Mouse (Mus musculus): ENCODE results near the gene Slc25a18.

The Slc25a18 gene

GRCm38 (mm10) chr6:120773149-120773628, at the start of gene Slc25a18:
Gene Slc25a18 (plus strand): TSS chr6:120773578.
- no peak for DNase-seq

- DNase-seq: no peak
Observed at GRCm38 (mm10) chr6:120725986-120726385, 47.4 kb upstream of the Slc25a18 start.

- DNase-seq: no peak
Observed at GRCm38 (mm10) chr6:120736011-120736410, 37.4 kb upstream of the Slc25a18 start.

DNA sequence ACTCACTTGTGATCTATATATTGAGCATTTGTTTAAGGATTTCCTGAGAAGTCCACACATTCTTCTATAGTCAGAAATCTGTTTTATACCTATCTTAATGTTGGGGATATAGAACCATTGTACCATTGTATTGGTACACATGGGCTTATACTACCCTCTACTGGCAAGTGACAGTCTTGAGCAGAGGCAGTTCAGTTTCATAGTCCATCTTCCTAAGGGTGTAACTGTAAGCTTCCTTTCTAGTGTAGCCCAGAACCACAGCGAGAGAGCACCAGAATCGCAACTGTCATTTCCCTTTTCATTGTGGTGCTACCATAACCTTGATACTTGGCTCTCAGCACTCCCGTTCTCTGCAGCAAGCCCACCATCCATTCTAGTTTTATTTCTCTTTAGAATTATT, 36.8 kb upstream of the Slc25a18 start:
- peak in 1 of 2 experiments; percentile 9 for DNase-seq

- DNase-seq: no peak
Observed at GRCm38 (mm10) chr6:120743130-120743529, 30.2 kb upstream of the Slc25a18 start.

DNA sequence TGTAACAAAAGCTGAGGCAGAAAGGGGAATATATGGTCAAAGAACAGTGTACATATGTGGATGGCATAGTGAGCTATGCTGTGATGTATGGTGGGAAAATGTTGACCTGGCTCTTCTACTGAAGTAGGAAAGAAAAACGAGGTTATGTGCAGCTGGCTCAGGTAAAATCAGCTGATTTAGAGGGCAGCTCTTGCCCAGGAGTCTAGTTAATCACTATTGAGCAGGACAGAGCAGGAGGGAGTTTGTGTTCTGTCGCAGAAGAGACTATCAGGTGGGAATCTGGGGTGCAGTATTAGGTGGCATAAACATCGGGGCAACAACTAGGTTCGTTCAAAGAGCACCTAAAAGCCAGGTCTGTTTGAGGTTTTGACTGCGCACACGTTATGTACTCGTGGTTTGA, 29.1 kb upstream of the Slc25a18 start:
- DNase-seq: no peak

- no peak for DNase-seq
Observed at GRCm38 (mm10) chr6:120746416-120746815, 27.0 kb upstream of the Slc25a18 start.

- no peak for DNase-seq
Observed at GRCm38 (mm10) chr6:120761151-120761550, 12.2 kb upstream of the Slc25a18 start.

- DNase-seq: no peak
Observed at GRCm38 (mm10) chr6:120769972-120770371, 3.4 kb upstream of the Slc25a18 start.

- DNase-seq: no peak
Observed at GRCm38 (mm10) chr6:120771366-120771765, 2.0 kb upstream of the Slc25a18 start.

- DNase-seq: peak in 1 of 2 experiments; percentile 28
Observed at GRCm38 (mm10) chr6:120772025-120772424, 1.4 kb upstream of the Slc25a18 start.

GRCm38 (mm10) chr6:120773763-120774162, 385 bp downstream of the Slc25a18 start:
- DNase-seq: no peak

DNA sequence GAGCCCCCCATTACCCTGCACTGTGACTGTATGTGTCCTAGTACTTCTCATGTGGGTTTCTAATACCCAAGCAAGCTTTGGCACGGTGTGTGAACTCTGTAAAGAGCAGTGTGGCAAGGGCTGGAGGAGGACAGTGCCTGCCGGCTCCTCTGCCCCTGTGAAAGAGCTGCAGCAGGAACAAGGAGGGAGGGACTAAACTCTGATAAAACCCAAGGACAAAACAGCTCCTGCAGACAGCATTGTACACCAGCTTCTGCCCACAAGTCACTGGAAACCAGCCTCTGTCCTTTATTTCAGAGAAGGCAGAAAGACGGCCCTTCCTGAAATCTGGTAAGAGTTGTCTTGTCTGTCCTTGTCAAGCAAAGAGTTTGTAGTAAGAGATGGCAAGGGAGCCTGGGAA, 2.9 kb downstream of the Slc25a18 start:
- DNase-seq: no peak

GRCm38 (mm10) chr6:120777533-120777932, 4.2 kb downstream of the Slc25a18 start:
- peak in 1 of 2 experiments; percentile 18 for DNase-seq

DNA sequence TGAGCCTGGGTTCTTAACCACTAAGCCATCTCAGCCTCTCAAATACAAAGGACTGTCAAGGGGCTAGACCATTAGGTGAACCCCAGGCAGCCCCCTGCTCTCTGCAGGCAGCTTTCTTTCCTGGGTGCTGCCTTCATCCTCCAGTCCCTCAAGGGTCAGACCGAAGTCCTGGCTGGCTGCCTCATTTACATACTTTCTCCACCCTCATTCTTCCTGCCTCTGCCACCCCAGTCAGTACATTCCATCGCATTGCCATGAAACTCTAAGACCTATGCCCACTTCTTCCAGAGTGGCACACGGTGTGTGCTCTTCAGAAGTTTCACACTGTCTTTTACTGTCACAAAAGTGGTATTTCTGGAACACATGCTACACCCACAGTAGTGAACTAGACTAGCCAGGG, 4.8 kb downstream of the Slc25a18 start:
- peak in 1 of 2 experiments; percentile 17 for DNase-seq

DNA sequence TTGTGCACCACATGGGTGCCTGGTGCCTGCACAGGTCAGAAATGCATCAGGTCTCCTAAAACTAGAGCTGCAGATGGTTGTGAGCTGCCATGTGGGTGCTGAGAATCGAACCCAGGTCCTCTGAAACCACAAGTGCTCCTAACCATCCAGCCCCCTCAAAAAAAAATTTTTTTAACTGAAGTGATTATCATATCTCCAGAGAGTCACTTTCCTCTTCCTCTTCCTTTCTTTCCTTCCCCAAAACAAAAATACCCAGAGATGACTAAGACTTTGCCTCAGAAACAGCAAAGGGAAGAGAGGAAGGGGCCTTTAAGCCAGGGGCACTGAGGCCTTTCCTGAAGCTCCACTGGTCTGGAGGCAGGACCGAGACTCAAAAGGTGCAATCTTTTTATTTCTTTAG, 9.6 kb downstream of the Slc25a18 start:
- DNase-seq: no peak

DNA sequence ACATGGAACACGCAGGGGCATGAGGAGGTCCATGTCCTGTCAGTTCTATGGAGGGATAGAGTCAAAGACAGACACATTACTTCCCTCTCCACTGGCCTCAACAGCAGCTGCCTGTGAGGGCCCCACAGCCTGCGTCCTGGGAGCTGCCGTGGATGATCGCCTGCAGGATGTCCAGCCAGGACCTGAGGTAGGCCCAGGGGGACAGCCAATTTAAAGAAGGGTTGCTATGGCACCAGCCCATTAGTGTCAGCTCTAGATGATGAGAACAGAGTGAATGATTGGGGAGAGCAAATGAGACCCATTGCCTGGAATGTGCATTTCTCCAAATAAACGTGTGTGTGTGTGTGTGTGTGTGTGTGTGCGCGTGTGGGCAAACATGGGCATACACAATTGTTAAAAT, 11.0 kb downstream of the Slc25a18 start:
- DNase-seq: no peak

GRCm38 (mm10) chr6:120788068-120788607, 14.8 kb downstream of the Slc25a18 start:
- no peak for DNase-seq

GRCm38 (mm10) chr6:120788904-120789303, 15.5 kb downstream of the Slc25a18 start:
- no peak for DNase-seq

GRCm38 (mm10) chr6:120790153-120790552, 16.8 kb downstream of the Slc25a18 start:
- DNase-seq: no peak

DNA sequence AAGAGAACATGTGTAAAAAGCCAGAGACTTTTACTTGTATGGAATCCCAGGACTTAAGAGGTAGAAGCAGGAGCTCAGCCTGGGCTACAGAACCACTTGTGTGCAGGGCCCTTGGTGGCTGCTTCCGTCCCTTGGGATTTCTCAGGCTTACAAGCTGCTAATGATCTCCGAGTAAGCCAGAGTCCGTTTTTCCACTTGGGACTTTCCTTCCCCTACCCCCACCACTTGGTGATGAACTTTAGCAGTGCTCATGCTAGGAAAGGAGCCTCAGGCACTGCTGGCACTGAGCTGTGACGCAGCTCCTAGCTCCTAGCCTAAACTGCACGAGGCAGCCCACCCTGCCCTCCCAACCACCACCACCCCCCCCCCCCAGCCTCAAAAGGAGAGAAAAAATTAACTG, 17.3 kb downstream of the Slc25a18 start:
- no peak for DNase-seq

- DNase-seq: no peak
Observed at GRCm38 (mm10) chr6:120792947-120793346, 19.6 kb downstream of the Slc25a18 start.

DNA sequence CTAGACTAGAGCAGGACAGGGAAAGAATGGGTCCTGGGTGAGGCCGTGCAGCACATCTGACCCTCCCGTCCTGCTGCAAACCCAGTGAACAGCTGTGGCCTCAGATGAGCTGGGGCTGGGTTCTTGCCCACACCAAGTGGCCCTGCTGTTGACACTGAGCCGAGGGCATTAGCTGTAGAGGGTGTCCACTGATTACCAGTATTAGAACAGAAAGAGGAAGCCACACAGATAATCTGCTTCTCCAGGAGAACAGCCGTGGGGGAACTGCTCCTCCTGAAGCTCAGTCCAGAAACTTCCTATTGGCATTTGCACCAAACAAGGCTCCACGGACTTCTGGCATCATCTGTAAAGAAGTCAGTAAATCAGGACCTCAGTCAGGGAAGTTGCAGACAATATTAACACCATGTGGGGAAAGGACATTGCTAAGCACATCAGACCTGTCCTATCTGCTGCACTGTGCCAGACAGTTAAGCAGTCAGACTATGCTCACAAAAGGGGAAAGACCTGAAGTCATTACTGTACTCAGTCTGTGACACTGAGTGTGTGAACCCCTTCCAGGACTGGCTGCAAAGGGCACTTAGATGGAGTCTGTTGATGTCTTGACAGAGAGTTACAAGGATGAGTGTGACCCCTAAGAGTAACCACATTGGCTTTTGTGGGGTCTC, 22.2 kb downstream of the Slc25a18 start:
- DNase-seq: no peak

GRCm38 (mm10) chr6:120796111-120796510, 22.7 kb downstream of the Slc25a18 start:
- DNase-seq: no peak

DNA sequence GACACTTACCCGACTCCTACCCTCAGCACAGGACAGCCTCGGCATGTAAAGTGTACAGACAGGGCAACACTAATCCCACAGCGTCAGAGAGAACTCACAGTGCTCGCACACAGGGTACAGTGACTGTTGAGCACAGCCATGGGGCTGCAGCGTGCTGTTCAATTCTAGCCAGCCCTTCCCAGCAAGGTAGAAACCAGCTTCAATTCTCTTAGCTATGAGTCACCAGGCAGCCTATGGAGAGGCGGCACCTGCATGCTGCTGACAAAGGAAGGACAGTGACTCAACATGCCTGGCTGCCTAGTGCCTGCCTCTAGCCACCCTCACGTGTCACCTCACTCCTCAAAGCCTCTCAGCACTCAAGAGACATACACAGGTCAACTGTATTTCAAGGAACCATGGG, 24.6 kb downstream of the Slc25a18 start:
- DNase-seq: no peak
